ENCODE assay signal across 22 mouse cellular contexts in genomic region chr5:143630738-143631137, GRCm38 (mm10). TPM values are rescaled to one million over a fixed set of nuclear protein-coding genes. Genes with fewer than 3 reads are reported as not detected.
DNase-seq lines count a peak whose midpoint lies in the region; ATAC-seq and TF ChIP-seq lines count a peak whose summit lies in the region.
"Had no signal": no experiment of that assay in that cellular context is flagged by ENCODE, and none has a peak within 500 bp of the region (broad histone marks: within the 10 kb centered on the region; RNA-seq: fewer than 3 reads in every experiment).

No protein-coding gene starts in this region.

- TF ChIP-seq CTCF in embryonic fibroblast, embryonic 13.5 days (IDR thresholded peaks at IDR 0.05; ENCODE audit: borderline replicate concordance, insufficient read depth, low read length): no peak

- no peak for TF ChIP-seq POLR2A in embryonic fibroblast, embryonic 13.5 days (IDR thresholded peaks at IDR 0.05; ENCODE audit: low read depth, low read length)

- peaks cover 15% of the 10 kb centered on the region for H3K36me3 ChIP-seq in liver, embryonic 15.5 days (replicated peaks)
- no peaks in the 10 kb centered on the region for H3K36me3 ChIP-seq in midbrain, embryonic 10.5 days
- H3K36me3 ChIP-seq: forebrain, embryonic 12.5 days; limb, embryonic 15.5 days; stomach, embryonic 15.5 days had no signal

- no peaks in the 10 kb centered on the region for H3K27me3 ChIP-seq in liver, embryonic 15.5 days
- no peaks in the 10 kb centered on the region for H3K27me3 ChIP-seq in midbrain, embryonic 10.5 days (ENCODE audit: low read depth, poor library complexity, severe bottlenecking)
- H3K27me3 ChIP-seq: forebrain, embryonic 12.5 days; heart, embryonic 13.5 days; limb, embryonic 15.5 days; stomach, embryonic 15.5 days had no signal

- peak; percentile 14 for DNase-seq in thymus, postnatal 25 days
- no peak for DNase-seq in thymus, postnatal 10 days (ENCODE audit: low spot score in 2 of 2)
- DNase-seq in midbrain, embryonic 10.5 days (ENCODE audit: low spot score): no peak
- DNase-seq in embryo, embryonic 10.5 days (ENCODE audit: low spot score): no peak
- no peak for DNase-seq in frontal cortex, postnatal 25 days (ENCODE audit: low spot score in 2 of 2)
- DNase-seq: cerebellum, adult 11 months; cerebellum, adult 9-11 months; gastrocnemius, postnatal 10 days; heart, adult 11 months; heart, postnatal 14 days; kidney, adult 2 months; left cerebral cortex, postnatal 4 days had no signal

- H3K27ac ChIP-seq in embryonic fibroblast, embryonic 13.5 days (ENCODE audit: insufficient read depth, low read length): peak overlapping the region; percentile 18; the same call in 1 of the 2 replicates
- H3K27ac ChIP-seq in liver, embryonic 15.5 days (replicated peaks): 0 out of 2 replicates have a peak overlapping the region, but pooled peaks have one; percentile 86
- H3K27ac ChIP-seq in midbrain, embryonic 10.5 days (replicated peaks): no peak overlapping the region
- H3K27ac ChIP-seq: forebrain, embryonic 12.5 days; left cerebral cortex, adult 2 months; limb, embryonic 15.5 days; macrophage; stomach, embryonic 15.5 days had no signal

- no peak overlapping the region for H3K9ac ChIP-seq in liver, embryonic 15.5 days
- H3K9ac ChIP-seq: forebrain, embryonic 12.5 days; heart, embryonic 13.5 days; limb, embryonic 15.5 days; stomach, embryonic 15.5 days had no signal

- H3K4me1 ChIP-seq in embryonic fibroblast, embryonic 13.5 days (ENCODE audit: control insufficient read depth, insufficient read depth, low read length): peaks cover 28% of the 10 kb centered on the region
- peaks cover 93% of the 10 kb centered on the region for H3K4me1 ChIP-seq in liver, embryonic 15.5 days (replicated peaks)
- H3K4me1 ChIP-seq in midbrain, embryonic 10.5 days: peaks cover 32% of the 10 kb centered on the region

- 77% methylated on average over 8 of the region's 8 CpGs for WGBS in liver, embryonic 15.5 days (ENCODE audit: insufficient replicate concordance)
- WGBS in midbrain, embryonic 10.5 days: 93% methylated on average over 8 of the region's 8 CpGs

- H3K4me2 ChIP-seq in liver, embryonic 15.5 days: no peak overlapping the region
- H3K4me2 ChIP-seq: forebrain, embryonic 12.5 days; heart, embryonic 13.5 days; limb, embryonic 15.5 days; stomach, embryonic 15.5 days had no signal

- H3K4me3 ChIP-seq in embryonic fibroblast, embryonic 13.5 days (ENCODE audit: insufficient read depth, low read length): no peak overlapping the region
- H3K4me3 ChIP-seq in liver, embryonic 15.5 days (replicated peaks): no peak overlapping the region
- no peak overlapping the region for H3K4me3 ChIP-seq in midbrain, embryonic 10.5 days
- H3K4me3 ChIP-seq: forebrain, embryonic 12.5 days; heart, embryonic 13.5 days; left cerebral cortex, adult 2 months; limb, embryonic 15.5 days; myocyte; stomach, embryonic 15.5 days had no signal

- ATAC-seq in liver, embryonic 15.5 days (ENCODE audit: insufficient read depth): no peak
- ATAC-seq: midbrain, embryonic 16.5 days had no signal

- no peaks in the 10 kb centered on the region for H3K9me3 ChIP-seq in liver, embryonic 15.5 days (replicated peaks)
- 0 out of 2 replicates have a peak, but pooled peaks cover 4% of the 10 kb centered on the region for H3K9me3 ChIP-seq in midbrain, embryonic 10.5 days (replicated peaks)
- H3K9me3 ChIP-seq: forebrain, embryonic 12.5 days; limb, embryonic 15.5 days; stomach, embryonic 15.5 days had no signal

RNA-seq across cellular contexts. Expression of gene Cyth3, which starts 8.5 kb away (rescaled TPM):
- 130 and 134 TPM in 2 replicates for polyA plus RNA-seq in embryonic fibroblast, embryonic 13.5 days (2011; ENCODE audit: insufficient read length, low read depth, missing spikeins)
- polyA plus RNA-seq in liver, embryonic 15.5 days (2015; fragmentation: Nextera tagmentation; extraction: Ambion mirVana): 35.7 and 37.5 TPM in 2 replicates
- polyA plus RNA-seq in midbrain, embryonic 10.5 days (2016; fragmentation: Nextera tagmentation; extraction: Ambion mirVana): 28.1 and 31.7 TPM in 2 replicates
